Mouse (Mus musculus): ENCODE measurements at regions not wholly inside any gene's neighbourhood (a gene's known extent, or its start where the extent isn't known, plus 50 kb on each side); places are given as distances from the start of the nearest gene placed in this dataset.

DNA sequence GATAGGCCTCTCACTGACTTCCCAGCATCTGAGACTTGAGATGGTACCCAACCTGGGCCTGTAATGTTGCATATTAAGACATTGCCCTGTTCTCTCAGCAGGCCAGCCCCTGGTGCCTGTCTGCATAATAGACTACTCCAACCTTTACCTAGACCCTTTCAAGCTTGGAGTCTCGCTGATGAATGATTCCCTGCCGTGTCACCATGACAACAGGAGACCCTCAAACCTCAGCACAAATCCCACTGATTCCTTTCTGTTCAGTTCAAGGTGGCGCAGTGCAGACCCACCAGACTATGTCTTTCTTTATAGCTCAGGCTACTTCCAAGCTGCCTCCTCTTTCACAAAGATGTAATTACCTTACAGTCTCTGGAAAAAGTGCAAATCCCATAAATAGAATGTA is 172.0 kb downstream of the Dcdc2c start:
- no peak for DNase-seq

DNA sequence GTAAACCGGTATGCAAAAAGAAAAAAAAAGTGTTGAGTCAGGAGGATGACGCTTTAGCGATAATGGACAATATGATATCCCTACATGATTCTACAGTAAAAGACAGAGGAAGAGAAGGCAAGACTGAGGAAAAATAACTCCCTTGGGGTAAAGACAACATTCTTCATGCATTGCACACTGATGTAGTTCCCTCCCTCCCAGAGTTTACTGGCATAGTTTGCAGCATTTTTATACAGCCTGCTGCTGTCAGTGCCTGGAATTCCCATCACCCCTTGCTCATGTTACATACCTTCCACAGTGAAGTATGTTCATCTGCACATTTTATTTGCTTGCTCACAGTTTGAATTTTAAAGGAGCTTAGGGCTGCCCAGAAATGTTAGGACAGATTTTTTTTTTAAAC is 174.2 kb downstream of the Dcdc2c start:
- DNase-seq, result no peak

DNA sequence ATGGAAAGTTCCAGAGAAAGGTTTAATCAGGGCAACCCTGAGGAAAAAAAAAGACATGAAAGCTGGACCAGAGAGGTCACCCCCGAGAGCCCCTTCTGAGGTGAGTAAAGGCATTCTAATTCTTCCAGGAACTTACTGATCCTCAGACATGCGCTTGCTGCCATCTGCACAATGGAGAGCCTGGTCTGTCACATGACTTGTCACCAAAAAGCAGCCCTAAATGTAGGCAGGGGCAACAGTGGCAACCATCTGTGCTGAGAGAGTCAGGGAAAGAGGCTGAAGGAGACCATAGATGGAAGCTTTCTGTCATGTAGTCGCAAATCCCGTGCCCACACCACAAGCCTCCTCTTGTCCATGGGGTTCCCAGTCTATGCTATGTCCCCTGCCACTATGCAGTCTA is 174.8 kb downstream of the Dcdc2c start:
- no peak for DNase-seq

DNA sequence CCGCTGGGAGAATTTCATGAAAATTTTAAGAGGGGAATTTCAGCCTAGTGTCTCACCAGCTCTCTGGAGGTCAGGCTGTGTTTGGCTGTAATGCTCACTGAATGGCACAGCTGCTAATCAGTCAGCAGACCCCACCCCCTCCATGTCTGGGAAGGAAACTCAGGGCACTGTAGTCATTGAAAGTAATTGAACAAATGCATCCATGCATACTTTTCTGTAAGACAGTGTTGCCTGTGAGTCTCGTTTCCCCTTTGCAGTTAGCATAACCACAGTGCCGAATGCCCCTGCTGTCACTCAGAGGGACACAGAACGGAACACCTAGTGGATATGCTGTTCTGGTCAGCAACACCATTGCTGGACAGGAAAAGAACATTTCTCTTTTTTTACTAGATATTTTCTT is 175.4 kb downstream of the Dcdc2c start:
- DNase-seq, result no peak

DNA sequence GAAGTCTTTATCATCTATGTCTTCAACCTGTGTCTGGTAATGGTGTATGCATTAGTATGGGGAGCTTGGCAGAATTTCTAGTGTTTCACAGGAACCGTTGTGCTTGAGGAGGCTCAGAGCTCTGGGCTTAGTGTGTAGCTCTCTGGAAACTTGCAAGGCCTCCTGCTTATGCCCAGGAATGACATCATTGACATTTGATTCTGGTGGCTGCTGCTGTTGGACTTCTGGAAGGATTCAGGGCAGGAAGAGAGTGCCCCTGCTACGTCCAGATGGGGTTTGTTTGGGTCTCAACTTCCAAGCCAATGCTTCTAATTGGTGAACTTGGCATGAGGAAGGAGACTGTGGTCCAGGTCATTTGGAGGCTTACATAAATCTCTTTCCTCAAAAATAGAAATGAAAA is 186.9 kb downstream of the Dcdc2c start:
- no peak for DNase-seq

DNA sequence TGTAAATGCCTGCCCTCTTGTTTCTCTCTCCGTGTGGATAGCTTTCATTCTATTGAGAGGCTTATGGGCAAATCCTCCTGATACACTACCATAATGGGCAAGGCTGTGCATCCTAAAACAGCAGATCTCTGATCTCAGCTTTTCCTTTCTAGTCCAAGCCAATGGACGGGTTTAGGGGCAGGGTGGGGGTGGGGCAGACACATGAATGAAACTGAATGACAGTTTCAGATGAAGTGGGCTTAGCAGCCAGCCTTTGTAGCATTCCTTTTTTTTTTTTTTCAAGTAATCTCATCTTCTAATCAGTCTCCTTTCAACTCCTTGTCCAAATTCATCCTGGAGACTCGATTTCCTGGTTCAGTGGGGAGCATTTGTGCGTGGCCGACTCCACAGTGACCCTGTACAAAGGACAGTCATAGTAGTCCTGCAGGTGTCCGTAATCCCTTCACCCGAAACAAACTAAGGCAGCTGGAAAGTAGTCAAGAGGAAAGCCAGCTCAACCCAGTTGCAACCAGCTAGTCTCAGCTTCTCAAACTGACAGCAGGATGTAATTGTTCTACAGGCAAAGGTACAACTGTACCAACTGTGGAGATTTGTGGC is 193.4 kb downstream of the Dcdc2c start:
- no peak for DNase-seq

DNA sequence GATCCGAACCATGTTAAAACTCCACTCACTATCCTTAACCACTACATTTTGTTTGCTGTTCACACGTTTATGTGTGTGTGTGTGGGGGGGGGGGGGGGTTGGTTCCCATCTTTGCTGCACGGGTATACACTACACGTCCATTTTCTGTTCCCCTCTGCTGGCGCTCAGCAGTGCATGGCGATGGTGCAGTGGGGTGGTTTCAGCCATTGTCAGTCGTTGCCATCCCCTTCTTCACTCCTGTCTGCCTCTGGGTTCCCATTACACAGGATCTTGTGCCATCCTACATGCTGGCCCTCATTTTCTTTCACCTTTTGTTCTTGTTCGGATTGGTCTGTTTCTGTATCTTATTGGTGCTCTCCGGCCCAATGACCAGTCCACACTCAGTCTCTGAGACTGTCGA is 194.4 kb downstream of the Dcdc2c start:
- DNase-seq, result no peak

DNA sequence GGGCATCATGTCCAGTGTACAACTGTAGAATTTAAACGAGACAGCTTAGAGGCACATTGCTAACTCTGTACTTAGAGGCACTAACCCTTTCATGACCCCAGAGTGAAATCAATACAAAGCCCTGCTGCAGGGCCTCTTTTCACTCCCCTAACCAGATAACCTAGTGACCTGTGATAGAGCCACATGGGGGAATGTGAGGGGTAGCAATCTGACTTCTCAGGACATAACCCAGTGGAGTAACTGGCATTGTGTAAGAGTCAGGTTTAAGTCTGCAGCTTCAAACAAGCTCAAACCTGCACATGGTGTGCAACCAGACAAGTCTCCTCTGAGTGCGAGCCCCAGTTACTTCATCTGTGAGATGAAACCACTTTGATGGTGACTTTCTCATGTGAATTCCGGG is 199.1 kb downstream of the Dcdc2c start:
- DNase-seq, result no peak

DNA sequence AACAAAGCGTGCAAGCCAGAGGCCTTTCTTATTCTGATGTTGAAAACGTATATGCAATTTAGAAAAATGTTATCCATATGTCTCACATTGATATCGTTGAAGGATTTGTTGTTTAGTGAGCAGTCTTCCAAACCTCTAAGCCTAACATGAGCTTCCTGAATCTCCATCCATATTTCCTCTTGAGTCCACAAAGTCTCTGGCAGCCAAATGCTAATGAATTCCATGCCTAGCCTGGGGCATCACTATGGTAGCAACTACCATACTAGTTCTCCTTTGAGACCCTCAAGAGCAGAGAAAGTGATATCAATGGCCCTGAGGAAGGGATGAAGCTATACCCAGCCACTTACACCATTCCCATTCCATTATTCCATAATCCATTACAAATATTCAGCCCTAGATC is 199.6 kb downstream of the Dcdc2c start:
- DNase-seq, result no peak

DNA sequence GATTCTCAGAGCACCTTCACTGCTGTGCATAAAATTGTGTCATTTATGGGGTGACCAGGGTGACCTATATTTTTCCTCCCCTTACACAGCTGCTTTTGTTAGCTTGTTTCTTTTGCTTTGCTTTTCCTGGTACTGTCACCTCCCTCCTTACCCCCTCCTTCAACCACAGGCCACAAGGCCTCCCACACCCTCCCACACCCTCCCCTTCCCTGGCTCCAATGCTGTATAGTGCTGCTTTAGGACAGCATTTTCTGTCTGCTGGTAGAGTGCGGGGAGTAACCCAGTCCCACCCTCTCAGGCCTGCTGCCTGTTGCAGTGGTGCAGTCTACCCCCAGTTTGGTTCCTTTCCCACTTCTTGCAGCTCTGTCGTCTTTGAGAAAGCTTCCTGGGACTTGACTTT is 209.5 kb downstream of the Dcdc2c start:
- no peak for DNase-seq

DNA sequence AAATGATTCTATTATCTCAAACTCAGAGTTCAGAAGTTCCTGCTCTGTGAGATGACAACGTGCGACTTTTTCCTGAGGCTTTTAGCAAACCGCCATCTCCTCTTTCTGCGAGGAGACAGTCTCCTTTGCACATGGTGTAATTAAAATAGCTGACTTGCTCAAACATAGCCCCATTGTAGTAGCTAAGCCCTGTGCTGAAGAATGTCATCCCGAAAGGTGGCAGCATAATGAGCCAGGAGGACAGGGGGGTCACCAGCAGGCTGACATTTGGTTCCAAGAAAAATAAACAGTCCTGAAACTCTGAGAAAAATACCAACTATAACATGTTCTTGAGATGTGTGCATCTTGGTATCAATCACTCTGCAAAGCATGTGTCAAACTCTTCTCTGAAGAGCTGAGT is 219.6 kb downstream of the Dcdc2c start:
- no peak for DNase-seq

DNA sequence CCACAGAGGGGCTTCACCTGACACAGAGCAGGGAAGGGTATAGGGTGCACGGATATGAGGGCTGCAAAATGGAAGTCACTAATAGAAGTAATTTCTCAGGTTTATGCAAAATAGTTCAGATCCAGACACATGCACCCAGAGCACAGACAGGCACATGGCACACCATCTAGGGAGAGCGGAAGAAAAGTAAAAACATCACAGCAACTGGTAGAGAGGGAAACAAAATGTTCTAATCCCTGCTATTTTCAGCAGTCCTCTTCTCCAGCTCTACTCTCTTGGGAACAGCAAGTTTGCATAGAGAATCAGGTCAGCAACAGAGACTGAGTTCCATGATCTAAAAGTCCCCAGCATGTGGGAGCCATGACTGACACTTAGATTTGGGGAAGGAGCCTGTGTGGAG is 220.4 kb downstream of the Dcdc2c start:
- no peak for DNase-seq

DNA sequence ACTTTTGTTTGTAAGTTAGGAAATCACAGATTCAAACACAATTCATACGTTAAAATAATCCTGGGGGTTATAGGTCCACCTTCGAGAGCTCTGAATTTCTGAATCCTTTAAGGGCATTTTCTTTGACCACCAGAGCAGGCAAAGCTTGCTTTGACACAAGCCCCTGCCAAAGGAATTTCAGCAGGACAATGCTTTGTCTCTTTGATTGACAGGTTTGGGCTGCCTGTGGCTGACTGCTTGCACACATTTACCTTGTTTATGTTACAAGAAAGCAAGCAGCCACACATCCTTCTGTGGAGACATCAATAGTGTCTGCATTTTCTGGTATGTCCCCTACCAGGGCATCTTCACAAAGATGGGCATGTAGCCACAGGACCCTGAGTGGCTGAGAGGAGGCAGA is 228.5 kb downstream of the Dcdc2c start:
- no peak for DNase-seq

DNA sequence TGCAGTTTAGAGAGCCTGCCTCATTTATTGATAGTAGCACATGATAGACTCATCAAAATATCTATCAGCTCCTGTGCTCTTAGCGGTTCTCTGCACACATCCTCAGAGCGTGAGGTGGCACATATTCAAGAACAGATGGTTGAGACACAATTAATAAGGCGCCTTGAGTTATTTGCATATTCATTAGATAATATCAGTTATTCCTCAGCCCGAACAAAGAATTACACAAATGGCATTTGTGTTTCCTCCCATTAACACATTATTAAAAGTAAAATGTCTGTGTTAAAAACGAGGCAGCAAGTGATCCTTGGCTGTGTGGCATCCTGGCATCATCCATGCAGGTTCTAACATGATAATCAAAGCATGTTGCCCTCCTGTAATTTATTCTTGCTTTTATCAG is 243.0 kb downstream of the Dcdc2c start:
- DNase-seq, result no peak

DNA sequence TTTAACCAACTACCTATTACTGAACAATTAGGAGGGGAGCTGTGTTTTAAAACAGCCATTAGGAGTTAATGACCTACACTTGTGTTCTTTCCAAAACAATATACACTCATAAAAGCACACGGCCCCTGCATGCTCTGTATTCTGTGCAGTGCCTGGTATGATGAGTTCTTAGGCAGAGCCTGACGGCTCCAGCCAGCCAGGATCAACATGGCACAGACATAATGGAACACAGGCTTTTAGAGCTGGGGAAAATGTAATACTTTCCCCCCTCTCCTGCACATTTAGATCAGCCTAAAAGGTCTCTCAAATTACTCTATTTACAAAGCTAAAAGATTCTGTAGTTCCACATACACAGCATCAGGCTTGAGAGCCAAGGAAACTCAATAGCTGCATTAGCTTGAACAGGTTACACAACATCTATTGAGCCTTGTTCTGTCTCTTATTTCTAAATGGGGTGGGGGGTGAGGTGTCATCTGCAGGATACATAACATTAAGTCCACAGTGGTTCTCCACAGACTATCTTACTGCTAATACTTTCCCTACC is 250.1 kb downstream of the Dcdc2c start:
- no peak for DNase-seq

DNA sequence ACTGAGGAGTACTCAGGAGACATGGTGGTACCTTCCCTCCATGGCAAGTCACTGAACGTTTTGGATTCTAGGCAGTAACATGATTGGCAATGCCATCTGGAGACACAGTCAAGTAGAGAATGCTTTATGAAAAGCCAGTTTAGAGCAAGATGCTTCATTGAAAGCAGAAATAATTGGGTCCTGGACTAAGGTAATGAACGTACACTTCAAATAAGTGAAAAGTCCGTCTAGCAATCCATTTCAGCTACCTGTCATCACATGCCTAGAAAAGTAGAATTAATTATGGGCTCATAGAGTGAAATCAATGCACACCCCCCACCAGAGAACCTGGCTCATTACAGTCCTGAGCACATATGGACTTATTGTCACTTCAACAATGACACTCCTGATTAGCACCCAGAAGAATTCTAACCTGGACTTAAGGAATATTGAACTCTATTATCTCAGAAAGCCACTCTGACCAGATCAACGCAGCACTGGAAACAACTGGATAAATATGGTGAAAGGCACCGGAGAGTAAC is 263.8 kb downstream of the Dcdc2c start:
- DNase-seq, result no peak

DNA sequence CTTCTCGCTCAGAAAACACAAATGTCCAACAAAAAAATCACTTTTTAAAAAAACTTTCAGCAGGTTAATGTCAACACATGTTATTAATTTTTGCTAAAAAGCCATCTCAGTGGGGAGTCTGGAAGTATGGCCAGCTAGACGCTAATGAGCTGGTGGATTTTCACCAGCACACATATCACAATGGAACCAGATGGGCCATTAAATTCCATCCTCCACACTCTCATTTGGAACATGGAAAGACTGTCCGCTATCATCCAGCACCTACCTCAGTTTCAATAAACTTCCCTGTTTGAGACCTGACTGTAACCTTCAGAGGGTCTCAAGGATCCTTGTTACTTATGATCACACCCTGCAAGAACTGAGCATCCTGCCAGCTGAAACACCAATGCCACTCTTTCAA is 296.7 kb downstream of the Dcdc2c start:
- no peak for DNase-seq

DNA sequence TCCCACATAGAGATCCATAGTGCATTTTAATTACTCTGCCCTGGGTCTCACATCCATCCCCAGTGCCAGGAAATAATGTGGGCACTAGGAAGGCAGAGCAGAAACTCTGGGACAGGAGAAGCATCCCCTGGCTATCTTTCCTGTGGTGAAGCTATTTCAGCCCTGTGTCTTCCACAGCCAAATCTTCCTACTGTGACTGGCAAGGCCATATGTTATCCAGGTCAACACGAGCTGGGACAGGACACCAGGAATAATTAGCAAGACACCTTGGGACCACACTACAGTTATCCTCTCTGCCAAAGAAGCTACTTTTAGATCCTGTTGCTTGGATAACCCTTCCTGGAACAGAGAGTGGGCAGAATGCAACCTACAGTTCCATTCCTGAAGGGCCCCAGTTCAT is 301.7 kb downstream of the Dcdc2c start:
- DNase-seq, result no peak

DNA sequence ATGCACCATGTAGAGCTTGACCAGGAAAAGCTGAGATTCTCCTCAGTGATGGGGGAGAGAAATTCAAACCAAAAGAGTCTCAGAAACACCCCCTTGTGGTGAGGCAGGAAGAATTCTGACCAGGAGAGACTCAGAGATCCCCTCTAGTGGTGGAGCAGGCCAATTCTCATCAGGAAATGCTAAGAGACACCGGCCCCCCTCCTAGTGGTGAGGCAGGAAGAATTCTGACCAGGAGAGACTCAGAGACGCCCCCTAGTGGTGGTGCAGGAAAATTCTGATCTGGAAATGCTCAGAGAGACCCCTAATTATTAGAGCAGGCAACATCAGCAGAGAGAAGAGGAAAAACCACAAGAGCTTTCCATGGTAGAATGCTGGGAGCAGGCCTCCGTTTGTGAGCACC is 303.4 kb downstream of the Dcdc2c start:
- DNase-seq, result peak; percentile 4

DNA sequence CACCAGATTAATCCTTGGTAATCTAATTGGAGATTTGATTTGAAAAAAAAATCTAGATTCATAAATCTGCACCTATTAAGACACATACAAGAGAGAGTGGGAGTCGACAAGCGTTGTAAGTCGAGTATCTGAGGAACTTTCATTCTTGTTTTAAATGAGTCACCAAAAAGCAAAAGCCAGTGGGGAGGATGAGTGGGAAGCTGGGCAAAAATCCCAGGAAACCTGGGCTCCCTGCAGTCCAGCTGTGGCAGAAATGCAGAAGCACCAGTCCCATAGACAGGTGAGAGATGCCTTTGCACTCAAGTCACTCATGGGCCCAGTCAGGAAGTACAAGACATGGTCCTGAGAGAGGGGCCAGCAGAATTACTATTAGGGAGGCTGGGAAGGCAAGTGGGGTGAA is 303.9 kb downstream of the Dcdc2c start:
- DNase-seq, result no peak

DNA sequence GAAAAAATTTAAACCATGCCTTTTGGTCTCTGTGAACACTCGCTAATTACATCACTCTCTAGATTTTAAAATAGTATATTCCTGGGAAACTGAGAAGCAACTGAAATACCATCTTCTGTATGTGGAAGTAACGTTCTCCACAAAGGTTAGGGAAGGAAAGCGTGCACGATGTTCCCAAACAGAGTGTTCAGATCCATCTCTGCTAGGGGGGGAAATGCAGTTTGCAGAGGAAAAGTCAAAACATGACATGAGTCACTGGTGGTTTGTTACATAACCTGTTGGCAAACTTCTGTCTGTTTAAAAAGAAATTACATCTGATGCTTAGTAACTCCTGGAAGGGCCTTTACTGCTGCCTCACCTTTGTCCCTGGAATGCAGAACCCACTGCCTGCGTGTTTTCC is 314.2 kb downstream of the Dcdc2c start:
- no peak for DNase-seq

DNA sequence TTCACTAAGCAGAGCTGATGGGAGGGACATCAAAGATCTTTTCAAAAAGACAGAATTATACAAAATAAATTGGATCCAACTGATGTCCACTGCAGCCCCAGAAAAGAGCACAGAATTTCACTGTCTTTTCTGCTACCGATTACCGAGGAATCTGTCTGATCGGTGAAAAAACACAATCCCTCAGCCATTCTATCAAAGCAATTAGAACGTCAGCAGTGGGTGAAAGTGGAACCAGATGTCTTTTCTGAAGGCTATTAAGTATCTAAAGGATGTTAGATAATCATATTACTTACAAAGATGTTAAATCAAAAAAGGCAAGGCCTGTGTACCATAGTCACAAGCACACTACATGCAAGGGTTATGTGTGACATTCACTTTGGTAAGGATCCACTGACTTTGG is 315.2 kb downstream of the Dcdc2c start:
- no peak for DNase-seq

DNA sequence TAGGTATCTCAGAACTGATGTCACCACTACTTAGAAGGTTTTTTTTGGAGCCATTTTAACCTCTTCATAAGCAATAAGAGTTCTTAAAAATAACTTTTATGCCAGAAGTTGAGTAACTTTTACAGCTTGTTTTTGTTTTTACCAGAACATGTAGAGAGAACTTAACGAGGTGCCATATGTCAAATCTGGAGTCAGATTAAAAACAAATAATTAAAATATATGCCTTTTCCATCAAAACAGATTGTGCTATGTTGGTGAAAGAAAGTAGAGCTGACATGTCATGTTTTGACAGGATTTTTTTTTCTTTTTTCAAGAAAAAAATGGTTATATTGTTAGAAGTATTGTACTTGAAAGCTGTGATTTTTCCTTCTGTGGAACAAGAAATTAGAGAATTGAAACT is 349.4 kb downstream of the Dcdc2c start:
- DNase-seq, result no peak

DNA sequence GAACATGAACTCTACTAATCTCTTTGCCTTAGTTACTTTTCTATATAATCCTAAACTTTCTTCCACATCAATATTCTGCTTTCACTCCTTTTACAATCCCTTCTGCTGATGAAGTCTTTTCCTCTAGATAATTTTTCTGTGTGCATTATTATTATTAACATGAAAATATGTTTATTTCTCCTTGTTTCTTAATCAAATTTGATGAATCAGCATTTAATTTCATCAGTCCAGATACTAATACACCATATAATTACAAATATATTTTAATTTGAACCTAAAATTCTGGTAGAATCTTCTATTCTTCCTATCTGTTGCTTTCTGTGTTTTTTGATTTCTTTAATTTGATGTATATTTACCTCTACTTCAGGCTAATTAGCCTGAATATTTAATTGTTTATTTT is 365.5 kb downstream of the Dcdc2c start:
- no peak for DNase-seq

DNA sequence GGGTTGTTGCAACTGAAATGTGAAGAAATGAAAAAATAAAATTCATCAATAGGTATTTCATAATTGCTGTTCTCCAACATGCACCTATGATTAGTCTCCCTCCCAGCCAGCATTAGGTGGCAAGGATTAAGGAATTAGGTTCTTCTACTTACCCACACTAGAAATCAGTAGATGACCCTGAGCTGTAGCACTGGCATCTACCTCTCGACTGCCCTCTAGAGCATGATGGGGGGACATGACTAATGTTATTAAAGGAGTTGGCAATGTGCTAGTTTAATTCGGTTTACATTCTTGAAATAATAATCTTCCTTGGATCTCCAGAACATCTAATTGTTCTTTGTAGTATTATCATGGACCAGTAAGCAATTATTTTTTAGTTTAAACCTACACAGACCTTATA is 370.9 kb downstream of the Dcdc2c start:
- DNase-seq, result no peak

Data from gastrocnemius, postnatal 10 days (tissue).